Mouse (Mus musculus): Measurements from ENCODE around the gene Nav2.

- no peak for TF ChIP-seq CTCF (IDR thresholded peaks at IDR 0.05; ENCODE audit: borderline replicate concordance, control insufficient read depth, extremely low read depth, insufficient read depth, low read length, poor library complexity)
- no peak for TF ChIP-seq POLR2A (IDR thresholded peaks at IDR 0.05; ENCODE audit: control insufficient read depth, extremely low read depth, insufficient read depth, low read length, poor library complexity)
Observed at GRCm38 (mm10) chr7:49066828-49067227, 158.3 kb downstream of the Nav2 start.
